Mouse (Mus musculus) erythroblast, embryonic 14.5 days (primary cell): ENCODE measurements around the gene Sesn1. TPM values are rescaled to one million over a fixed set of nuclear protein-coding genes. Genes with fewer than 3 reads are reported as not detected.

Experiments used
- H3K27me3 ChIP-seq: 2 replicates; pipeline ENCODE4 v1.6.1; 2012; ENCODE audit warnings: inconsistent platforms; ENCODE audit not compliant: control insufficient read depth
- H3K36me3 ChIP-seq: 2 replicates; pipeline ENCODE4 v1.6.1; 2012; ENCODE audit warnings: mild to moderate bottlenecking, inconsistent platforms; ENCODE audit not compliant: control insufficient read depth
- H3K4me1 ChIP-seq: 2 replicates; pipeline ENCODE4 v1.6.1; 2012; ENCODE audit warnings: inconsistent platforms; ENCODE audit not compliant: control insufficient read depth
- H3K4me3 ChIP-seq: replicated peaks from 2 replicates; pipeline ENCODE3; 2012; ENCODE audit warnings: moderate library complexity, mild to moderate bottlenecking, inconsistent platforms
- H3K9me3 ChIP-seq: 2 replicates; pipeline ENCODE4 v1.6.1; 2012; ENCODE audit warnings: low read length, inconsistent platforms, mixed read lengths; ENCODE audit not compliant: control insufficient read depth
- GATA1 ChIP-seq: IDR thresholded peaks from 2 replicates; pipeline ENCODE4 v1.6.1; 2012; ENCODE audit warnings: low read length, inconsistent platforms, mixed read lengths
- TAL1 ChIP-seq: IDR thresholded peaks from 3 replicates; pipeline ENCODE4 v1.6.1; 2012; ENCODE audit warnings: low read length, inconsistent platforms, mixed read lengths
- polyA plus RNA-seq: library from polyadenylated mRNA; stranded (reverse); fragments of >175 nt; gene quantifications from 2 replicates; pipeline ENCODE4 v1.2.3, GENCODE M21; 2012

The Sesn1 gene
- polyA plus RNA-seq, 1 experiment = 0.38 TPM

- no peak for TF ChIP-seq GATA1
- no peak for TF ChIP-seq TAL1
- H3K4me3 ChIP-seq = no peak overlapping the region
Measured at GRCm38 (mm10) chr10:41860275-41860688, 50.5 kb downstream of the Sesn1 start.

GRCm38 (mm10) chr10:41863053-41863452 lies 53.3 kb downstream of the Sesn1 start:
- no peak for TF ChIP-seq GATA1
- TF ChIP-seq TAL1 = no peak
- Histone ChIP-seq H3K27me3 (no peaks in the 10 kb centered on the region), H3K36me3 (no peaks in the 10 kb centered on the region), H3K4me1 (peaks cover 14% of the 10 kb centered on the region), H3K4me3 (no peak overlapping the region), H3K9me3 (no peaks in the 10 kb centered on the region)

More at GRCm38 (mm10) chr10:41860275-41860688, 50.5 kb downstream of the Sesn1 start:
- H3K36me3 ChIP-seq = no peaks in the 10 kb centered on the region
- H3K9me3 ChIP-seq = no peaks in the 10 kb centered on the region
- H3K4me1 ChIP-seq = peaks cover 13% of the 10 kb centered on the region
- H3K27me3 ChIP-seq = no peaks in the 10 kb centered on the region

GRCm38 (mm10) chr10:41866069-41866837 lies 56.5 kb downstream of the Sesn1 start:
- Histone ChIP-seq H3K4me3 (no peak overlapping the region), H3K27me3 (no peaks in the 10 kb centered on the region), H3K4me1 (peaks cover 12% of the 10 kb centered on the region), H3K9me3 (no peaks in the 10 kb centered on the region), H3K36me3 (no peaks in the 10 kb centered on the region)
- no peak for TF ChIP-seq GATA1
- TF ChIP-seq TAL1 = no peak

GRCm38 (mm10) chr10:41866838-41867154 lies 57.1 kb downstream of the Sesn1 start:
- TF ChIP-seq TAL1 = no peak
- TF ChIP-seq GATA1 = no peak
- peaks cover 15% of the 10 kb centered on the region for H3K4me1 ChIP-seq
- H3K4me3 ChIP-seq = no peak overlapping the region
- no peaks in the 10 kb centered on the region for H3K9me3 ChIP-seq
- no peaks in the 10 kb centered on the region for H3K36me3 ChIP-seq
- H3K27me3 ChIP-seq = no peaks in the 10 kb centered on the region

GRCm38 (mm10) chr10:41867956-41868355 lies 58.2 kb downstream of the Sesn1 start:
- Histone ChIP-seq H3K4me1 (peaks cover 21% of the 10 kb centered on the region), H3K4me3 (no peak overlapping the region), H3K36me3 (no peaks in the 10 kb centered on the region; the same call in 1 of the 2 replicates), H3K9me3 (no peaks in the 10 kb centered on the region), H3K27me3 (no peaks in the 10 kb centered on the region)
- TF ChIP-seq GATA1 = no peak
- TF ChIP-seq TAL1 = no peak

GRCm38 (mm10) chr10:41870101-41870500 lies 60.4 kb downstream of the Sesn1 start:
- H3K36me3 ChIP-seq = no peaks in the 10 kb centered on the region; the same call in 1 of the 2 replicates
- H3K9me3 ChIP-seq = no peaks in the 10 kb centered on the region
- no peaks in the 10 kb centered on the region for H3K27me3 ChIP-seq
- TF ChIP-seq TAL1 = no peak
- TF ChIP-seq GATA1 = no peak
- H3K4me1 ChIP-seq = peaks cover 14% of the 10 kb centered on the region
- H3K4me3 ChIP-seq = no peak overlapping the region

- no peak overlapping the region for H3K4me3 ChIP-seq
- H3K27me3 ChIP-seq = no peaks in the 10 kb centered on the region
- no peaks in the 10 kb centered on the region for H3K9me3 ChIP-seq
- H3K4me1 ChIP-seq = peaks cover 14% of the 10 kb centered on the region
- no peaks in the 10 kb centered on the region; the same call in 1 of the 2 replicates for H3K36me3 ChIP-seq
- TF ChIP-seq TAL1 (no peak), GATA1 (no peak)
Measured at GRCm38 (mm10) chr10:41871564-41871963, 61.8 kb downstream of the Sesn1 start.

- no peak for TF ChIP-seq GATA1
- TF ChIP-seq TAL1 = no peak
- Histone ChIP-seq H3K4me3 (no peak overlapping the region), H3K27me3 (no peaks in the 10 kb centered on the region), H3K9me3 (no peaks in the 10 kb centered on the region), H3K4me1 (peaks cover 10% of the 10 kb centered on the region), H3K36me3 (no peaks in the 10 kb centered on the region; the same call in 1 of the 2 replicates)
Measured at GRCm38 (mm10) chr10:41875624-41876023, 65.9 kb downstream of the Sesn1 start.

- Histone ChIP-seq H3K36me3 (no peaks in the 10 kb centered on the region), H3K27me3 (no peaks in the 10 kb centered on the region), H3K4me1 (peaks cover 8% of the 10 kb centered on the region), H3K4me3 (no peak overlapping the region), H3K9me3 (no peaks in the 10 kb centered on the region)
- TF ChIP-seq GATA1 = no peak
Measured at GRCm38 (mm10) chr10:41878344-41878743, 68.6 kb downstream of the Sesn1 start.

- Histone ChIP-seq H3K9me3 (no peaks in the 10 kb centered on the region), H3K4me3 (no peak overlapping the region), H3K27me3 (no peaks in the 10 kb centered on the region), H3K36me3 (no peaks in the 10 kb centered on the region), H3K4me1 (peaks cover 8% of the 10 kb centered on the region)
- TF ChIP-seq TAL1 = no peak
- no peak for TF ChIP-seq GATA1
Measured at GRCm38 (mm10) chr10:41879675-41880074, 69.9 kb downstream of the Sesn1 start.
